Mouse (Mus musculus): ENCODE results near the gene Apba2. TPM values are rescaled to one million over a fixed set of nuclear protein-coding genes. Genes with fewer than 3 reads are reported as not detected.

Apba2 gene
- polyA plus RNA-seq, 1 experiment from 2014 or later: 0.57 TPM

DNA sequence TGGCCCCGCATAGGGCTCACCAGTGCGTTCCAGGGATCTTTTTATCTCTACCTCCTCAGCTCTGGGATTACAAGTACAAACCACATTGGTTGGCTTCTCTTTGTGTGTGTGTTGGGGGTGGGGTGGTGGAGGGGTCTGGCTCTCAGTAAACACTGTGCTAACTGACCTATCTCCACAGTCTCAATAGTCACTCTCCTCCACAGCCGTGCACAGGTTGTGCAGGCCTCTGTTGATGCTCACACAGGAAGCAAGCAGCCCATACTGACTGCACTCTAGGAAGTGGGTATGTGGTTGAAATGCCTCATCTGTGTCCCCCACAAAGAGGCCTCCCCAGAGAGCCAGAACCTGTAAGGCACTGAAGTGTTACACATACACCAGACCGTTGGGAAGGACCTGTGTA lies 131.7 kb downstream of the Apba2 start:
- Histone ChIP-seq H3K9ac (no peak overlapping the region), H3K27ac (ENCODE audit: poor library complexity, severe bottlenecking) (no peak overlapping the region), H3K9me3 (replicated peaks) (no peaks in the 10 kb centered on the region), H3K4me3 (no peak overlapping the region), H3K27me3 (replicated peaks) (no peaks in the 10 kb centered on the region), H3K4me1 (replicated peaks) (peaks cover 15% of the 10 kb centered on the region), H3K4me2 (no peak overlapping the region), H3K36me3 (no peaks in the 10 kb centered on the region)
- 22% methylated on average over 4 of the region's 4 CpGs for WGBS
- no peak for ATAC-seq (ENCODE audit: insufficient number of reproducible peaks, low FRiP score)

DNA sequence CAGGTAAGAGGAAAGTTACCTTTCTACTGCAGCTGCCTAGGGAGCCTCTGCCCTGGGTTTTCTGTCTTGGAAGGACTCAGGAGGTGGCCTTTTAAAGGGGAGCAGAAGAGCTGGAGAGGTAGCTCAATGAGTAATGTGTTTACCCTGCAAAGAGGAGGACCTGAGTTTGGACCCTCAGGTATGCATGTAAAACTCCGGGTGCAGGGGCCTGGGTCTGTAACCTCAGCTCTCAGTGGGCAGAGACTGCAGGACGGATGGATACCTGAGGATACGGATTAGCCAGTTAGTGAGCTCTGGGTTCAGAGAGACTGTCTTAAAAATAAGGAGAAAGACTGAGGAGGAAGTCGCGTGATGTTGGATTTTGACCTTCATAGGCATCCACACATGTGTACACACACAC lies 132.4 kb downstream of the Apba2 start:
- Histone ChIP-seq H3K4me1 (replicated peaks) (peaks cover 15% of the 10 kb centered on the region), H3K4me3 (no peak overlapping the region), H3K36me3 (no peaks in the 10 kb centered on the region), H3K27me3 (replicated peaks) (no peaks in the 10 kb centered on the region), H3K4me2 (no peak overlapping the region), H3K27ac (ENCODE audit: poor library complexity, severe bottlenecking) (no peak overlapping the region), H3K9ac (no peak overlapping the region), H3K9me3 (replicated peaks) (no peaks in the 10 kb centered on the region)
- 76% methylated on average over 5 of the region's 5 CpGs for whole genome bisulfite sequencing
- no peak for ATAC-seq (ENCODE audit: insufficient number of reproducible peaks, low FRiP score)

DNA sequence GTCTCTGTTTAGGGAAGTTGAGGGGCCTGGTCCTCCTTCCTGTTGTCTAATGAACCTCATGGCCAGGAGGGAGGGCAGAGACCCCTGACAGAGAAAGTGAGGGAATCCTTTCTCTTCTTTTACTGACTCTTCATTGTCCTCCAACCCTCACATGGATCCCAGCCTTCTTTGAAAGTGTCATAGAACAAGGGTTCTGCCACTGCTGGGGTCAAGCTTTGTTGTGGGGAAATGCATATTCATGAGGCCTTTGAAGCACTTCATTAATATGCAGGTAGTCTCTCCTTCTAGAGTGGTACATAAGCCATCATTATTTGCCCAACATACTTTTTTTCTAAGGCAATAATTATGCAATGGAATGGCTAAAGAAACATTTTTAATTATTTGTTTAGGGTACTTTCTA lies 133.0 kb downstream of the Apba2 start:
- Histone ChIP-seq H3K4me1 (replicated peaks) (peaks cover 15% of the 10 kb centered on the region), H3K4me3 (no peak overlapping the region)
- ATAC-seq (ENCODE audit: insufficient number of reproducible peaks, low FRiP score): no peak

DNA sequence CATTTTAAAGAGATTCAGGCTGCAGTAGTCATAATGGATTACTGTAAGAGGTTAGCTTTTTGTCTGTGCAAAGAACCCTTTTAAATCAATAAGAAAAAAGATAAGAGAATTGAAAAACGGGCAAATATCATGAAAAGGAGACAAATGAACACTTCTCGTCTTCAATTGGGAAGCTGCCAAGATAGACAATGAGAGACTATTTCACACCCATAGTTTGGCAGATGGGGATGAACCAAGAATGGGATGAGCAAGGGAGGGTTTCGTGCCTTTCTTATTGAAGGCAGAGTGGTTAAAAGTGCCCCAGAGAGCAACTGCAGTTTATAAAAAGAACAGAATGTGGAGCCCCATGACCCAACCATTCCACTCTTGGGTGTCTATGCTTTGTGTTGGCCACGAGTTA lies 137.4 kb downstream of the Apba2 start:
- no peaks in the 10 kb centered on the region for H3K4me1 ChIP-seq (replicated peaks)
- no peak overlapping the region for H3K4me2 ChIP-seq
- no peaks in the 10 kb centered on the region for H3K9me3 ChIP-seq (replicated peaks)
- H3K27ac ChIP-seq (ENCODE audit: poor library complexity, severe bottlenecking): no peak overlapping the region
- WGBS: 71% methylated on average over 4 of the region's 4 CpGs
- H3K9ac ChIP-seq: no peak overlapping the region
- ATAC-seq (ENCODE audit: insufficient number of reproducible peaks, low FRiP score): no peak
- H3K27me3 ChIP-seq (replicated peaks): no peaks in the 10 kb centered on the region
- H3K4me3 ChIP-seq: no peak overlapping the region
- no peaks in the 10 kb centered on the region for H3K36me3 ChIP-seq

More for the DNA sequence above, 133.0 kb downstream of the Apba2 start:
- Histone ChIP-seq H3K9ac (no peak overlapping the region), H3K27ac (ENCODE audit: poor library complexity, severe bottlenecking) (no peak overlapping the region), H3K9me3 (replicated peaks) (no peaks in the 10 kb centered on the region), H3K27me3 (replicated peaks) (no peaks in the 10 kb centered on the region), H3K36me3 (no peaks in the 10 kb centered on the region), H3K4me2 (no peak overlapping the region)

DNA sequence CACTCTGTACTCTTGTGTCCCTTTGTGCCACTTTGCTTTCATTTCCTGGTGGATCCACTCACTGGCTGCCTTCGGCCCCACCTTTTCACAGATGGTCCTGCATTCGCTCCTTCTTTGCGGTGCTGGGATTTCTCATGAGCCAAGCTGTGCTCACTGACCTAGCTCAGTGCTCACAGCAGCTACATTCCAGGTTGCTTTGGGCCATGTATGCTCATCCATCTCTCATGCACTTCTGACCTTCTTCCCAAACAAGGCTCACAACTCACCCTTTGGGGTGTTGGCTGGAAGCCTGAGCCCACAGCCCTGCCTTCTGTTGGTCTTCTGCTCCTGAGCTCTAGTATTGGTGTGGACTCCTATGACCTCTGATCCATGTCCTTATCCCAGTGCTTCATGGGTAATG lies 139.1 kb downstream of the Apba2 start:
- H3K4me2 ChIP-seq: no peak overlapping the region
- no peaks in the 10 kb centered on the region for H3K4me1 ChIP-seq (replicated peaks)
- no peaks in the 10 kb centered on the region for H3K27me3 ChIP-seq (replicated peaks)
- ATAC-seq (ENCODE audit: insufficient number of reproducible peaks, low FRiP score): no peak
- no peak overlapping the region for H3K27ac ChIP-seq (ENCODE audit: poor library complexity, severe bottlenecking)
- no peak overlapping the region for H3K9ac ChIP-seq
- 78% methylated on average over 3 of the region's 3 CpGs for WGBS
- no peaks in the 10 kb centered on the region for H3K9me3 ChIP-seq (replicated peaks)
- H3K36me3 ChIP-seq: no peaks in the 10 kb centered on the region
- no peak overlapping the region for H3K4me3 ChIP-seq

DNA sequence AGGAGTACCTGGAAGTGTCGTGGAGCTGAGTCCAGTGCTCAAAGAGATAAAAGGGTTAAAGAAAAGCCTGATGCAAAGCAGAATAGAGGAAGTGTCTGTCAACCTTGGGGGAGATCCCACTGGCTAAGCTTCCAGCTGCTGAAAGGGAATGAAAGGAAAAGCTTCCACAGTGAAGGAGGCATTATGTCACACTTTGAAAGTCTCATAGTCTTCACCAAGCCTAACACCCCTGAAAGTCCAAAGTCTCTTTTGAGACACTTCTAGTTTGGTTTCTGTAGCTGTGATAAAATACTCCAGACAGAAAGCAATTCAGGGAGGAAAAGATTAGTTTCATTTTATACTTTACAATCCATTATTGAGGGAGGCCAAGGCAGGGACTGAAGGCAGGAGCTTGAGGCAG lies 141.4 kb downstream of the Apba2 start:
- Histone ChIP-seq H3K4me2 (no peak overlapping the region), H3K4me3 (no peak overlapping the region), H3K9ac (no peak overlapping the region), H3K36me3 (no peaks in the 10 kb centered on the region), H3K27ac (ENCODE audit: poor library complexity, severe bottlenecking) (no peak overlapping the region), H3K9me3 (replicated peaks) (no peaks in the 10 kb centered on the region), H3K4me1 (replicated peaks) (no peaks in the 10 kb centered on the region), H3K27me3 (replicated peaks) (no peaks in the 10 kb centered on the region)
- 38% methylated on average over 1 of the region's 1 CpGs for WGBS
- no peak for ATAC-seq (ENCODE audit: insufficient number of reproducible peaks, low FRiP score)

DNA sequence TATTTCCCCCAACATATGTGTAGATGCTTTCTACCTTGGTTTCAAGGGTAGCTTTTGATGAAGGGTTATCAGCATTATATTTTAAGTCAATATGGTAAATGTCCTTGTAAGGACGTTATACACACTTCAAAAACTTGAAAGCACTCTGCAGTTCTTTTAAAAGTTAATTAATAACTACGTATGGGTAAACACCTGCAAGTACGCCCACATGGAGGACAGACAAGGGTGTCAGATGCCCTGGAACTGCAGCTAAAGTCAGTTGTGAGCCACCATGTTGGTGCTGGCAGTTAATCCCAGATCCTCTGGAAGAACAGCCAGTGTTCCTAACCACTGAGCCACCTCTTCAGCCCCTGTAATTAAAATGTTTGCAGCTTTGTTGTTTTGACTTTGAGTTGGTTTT lies 144.0 kb downstream of the Apba2 start:
- 78% methylated on average over 3 of the region's 3 CpGs for WGBS
- Histone ChIP-seq H3K4me3 (no peak overlapping the region), H3K27ac (ENCODE audit: poor library complexity, severe bottlenecking) (no peak overlapping the region), H3K9me3 (replicated peaks) (no peaks in the 10 kb centered on the region), H3K9ac (no peak overlapping the region), H3K4me2 (no peak overlapping the region), H3K36me3 (no peaks in the 10 kb centered on the region), H3K4me1 (replicated peaks) (no peaks in the 10 kb centered on the region), H3K27me3 (replicated peaks) (no peaks in the 10 kb centered on the region)
- no peak for ATAC-seq (ENCODE audit: insufficient number of reproducible peaks, low FRiP score)

DNA sequence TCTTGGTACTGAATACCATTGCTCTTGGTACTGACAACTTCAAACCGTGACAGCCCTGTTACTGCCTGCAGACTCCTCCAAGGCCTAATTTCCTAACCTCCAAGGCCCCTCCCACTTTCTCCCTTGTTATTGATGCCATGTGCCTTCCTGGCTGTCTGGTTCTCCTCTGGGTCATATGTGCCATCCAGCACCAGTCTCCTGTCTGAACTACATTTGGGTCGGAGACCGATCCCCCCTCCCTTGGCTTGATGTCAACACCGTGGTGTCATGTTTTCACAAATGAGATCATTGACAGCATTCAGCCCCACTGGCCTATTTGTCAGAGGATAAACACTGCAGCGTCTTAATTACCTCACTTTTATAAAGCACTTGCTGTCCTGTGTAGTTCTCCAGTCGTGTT lies 144.5 kb downstream of the Apba2 start:
- Histone ChIP-seq H3K4me3 (no peak overlapping the region), H3K27me3 (replicated peaks) (no peaks in the 10 kb centered on the region), H3K4me1 (replicated peaks) (no peaks in the 10 kb centered on the region), H3K4me2 (no peak overlapping the region), H3K9me3 (replicated peaks) (no peaks in the 10 kb centered on the region), H3K9ac (no peak overlapping the region), H3K27ac (ENCODE audit: poor library complexity, severe bottlenecking) (no peak overlapping the region), H3K36me3 (no peaks in the 10 kb centered on the region)
- 68% methylated on average over 6 of the region's 6 CpGs for WGBS
- ATAC-seq (ENCODE audit: insufficient number of reproducible peaks, low FRiP score): no peak

DNA sequence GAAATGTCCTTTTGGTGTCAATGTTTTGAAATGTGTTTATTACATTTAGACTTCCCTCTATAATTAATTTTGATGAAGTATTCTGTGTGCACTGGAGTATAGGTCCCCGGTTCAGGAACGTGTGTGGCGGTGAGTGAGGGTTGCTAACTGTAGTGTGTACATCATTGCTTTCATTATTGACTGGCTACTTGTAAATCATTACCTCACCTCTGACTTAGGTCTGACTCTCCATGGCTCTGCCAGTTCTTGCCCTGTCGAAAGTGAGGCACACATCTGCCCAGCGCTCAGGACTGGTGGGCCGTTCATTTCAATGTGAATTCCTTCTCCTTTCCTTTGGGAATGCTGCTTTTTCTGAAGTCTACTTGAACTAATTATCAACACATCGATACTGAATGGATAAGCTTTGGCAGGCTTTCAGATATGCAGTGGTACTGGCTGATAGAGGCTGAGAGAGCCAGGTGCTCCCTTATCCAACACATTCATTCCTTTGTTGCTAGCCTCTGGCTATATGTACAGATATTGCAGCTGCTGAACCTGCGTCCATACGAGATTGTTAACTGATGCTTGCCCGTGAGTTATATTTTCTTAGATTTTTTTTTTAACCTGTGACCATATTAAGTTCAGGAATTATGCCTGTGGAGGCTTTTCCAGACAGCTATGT lies 147.6 kb downstream of the Apba2 start:
- H3K4me1 ChIP-seq (replicated peaks): no peaks in the 10 kb centered on the region
- H3K36me3 ChIP-seq: no peaks in the 10 kb centered on the region
- WGBS: 75% methylated on average over 10 of the region's 10 CpGs
- H3K9me3 ChIP-seq (replicated peaks): no peaks in the 10 kb centered on the region
- no peak overlapping the region for H3K4me2 ChIP-seq
- H3K27ac ChIP-seq (ENCODE audit: poor library complexity, severe bottlenecking): no peak overlapping the region
- no peak overlapping the region for H3K4me3 ChIP-seq
- ATAC-seq (ENCODE audit: insufficient number of reproducible peaks, low FRiP score): no peak
- H3K9ac ChIP-seq: no peak overlapping the region
- H3K27me3 ChIP-seq (replicated peaks): no peaks in the 10 kb centered on the region

DNA sequence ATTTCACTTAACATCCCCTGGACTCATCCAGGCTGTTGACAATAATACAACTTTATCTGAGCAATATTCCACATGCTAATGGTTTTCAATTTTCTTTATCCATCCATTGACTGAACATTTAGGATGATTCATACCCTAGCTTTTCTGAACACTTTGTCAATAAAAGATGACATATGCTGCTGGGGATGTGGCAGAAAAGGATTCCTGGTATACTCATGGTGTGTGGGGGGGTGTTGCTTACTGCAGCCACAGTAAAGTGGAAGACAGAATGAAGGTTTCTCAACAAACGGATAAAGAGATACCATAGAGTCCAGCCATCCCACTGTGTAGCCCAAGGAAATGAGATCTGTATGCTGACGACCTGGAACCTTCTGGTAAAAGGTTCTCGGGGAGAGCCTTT lies 150.5 kb downstream of the Apba2 start:
- no peak overlapping the region for H3K4me3 ChIP-seq
- H3K27me3 ChIP-seq (replicated peaks): no peaks in the 10 kb centered on the region
- H3K9me3 ChIP-seq (replicated peaks): no peaks in the 10 kb centered on the region
- H3K27ac ChIP-seq (ENCODE audit: poor library complexity, severe bottlenecking): no peak overlapping the region
- H3K36me3 ChIP-seq: no peaks in the 10 kb centered on the region
- 70% methylated on average over 3 of the region's 3 CpGs for WGBS
- H3K4me1 ChIP-seq (replicated peaks): no peaks in the 10 kb centered on the region
- no peak for ATAC-seq (ENCODE audit: insufficient number of reproducible peaks, low FRiP score)
- no peak overlapping the region for H3K9ac ChIP-seq
- no peak overlapping the region for H3K4me2 ChIP-seq

DNA sequence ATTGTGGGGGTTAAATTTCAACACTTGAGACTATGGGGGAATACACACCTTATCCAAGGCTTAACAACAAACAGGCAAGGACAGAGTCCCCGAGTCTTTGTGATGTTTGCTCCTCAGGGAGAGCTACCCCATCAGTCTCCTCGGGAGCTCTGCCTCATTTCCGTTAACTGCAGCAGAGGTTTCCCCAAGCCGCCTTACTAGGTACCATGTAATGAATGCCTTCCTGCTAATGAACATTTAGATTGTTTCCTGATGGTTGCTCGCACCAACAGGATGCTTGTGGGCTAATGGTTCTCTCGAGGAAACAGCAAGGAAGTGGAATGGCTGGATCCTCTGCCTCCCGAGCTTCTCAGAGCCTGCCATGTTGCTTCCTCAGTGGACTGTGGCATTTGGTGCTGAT lies 155.3 kb downstream of the Apba2 start:
- Histone ChIP-seq H3K36me3 (no peaks in the 10 kb centered on the region), H3K27me3 (replicated peaks) (no peaks in the 10 kb centered on the region), H3K4me1 (replicated peaks) (no peaks in the 10 kb centered on the region), H3K4me3 (no peak overlapping the region), H3K27ac (ENCODE audit: poor library complexity, severe bottlenecking) (no peak overlapping the region), H3K4me2 (no peak overlapping the region), H3K9me3 (replicated peaks) (no peaks in the 10 kb centered on the region), H3K9ac (no peak overlapping the region)
- 71% methylated on average over 7 of the region's 7 CpGs for WGBS
- no peak for ATAC-seq (ENCODE audit: insufficient number of reproducible peaks, low FRiP score)

DNA sequence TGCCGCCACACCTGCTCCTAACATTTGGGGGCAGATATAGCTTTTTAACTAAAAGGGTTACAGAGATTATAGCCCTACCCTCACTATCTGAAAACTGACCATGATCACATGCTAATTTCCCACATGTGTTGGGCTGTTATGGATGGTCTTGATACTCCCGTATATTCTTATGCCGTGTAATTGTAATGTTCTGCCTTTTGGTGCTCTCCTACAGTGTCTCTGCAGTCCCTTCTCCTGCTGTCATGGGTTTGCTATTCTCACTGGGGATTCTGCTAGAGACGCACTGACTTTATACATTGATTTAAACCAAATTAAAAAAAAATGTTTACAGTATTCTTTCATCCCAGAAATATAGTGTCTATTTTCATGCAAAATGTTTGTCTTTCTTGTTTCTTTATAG lies 157.4 kb downstream of the Apba2 start:
- Histone ChIP-seq H3K4me3 (no peak overlapping the region), H3K27me3 (replicated peaks) (no peaks in the 10 kb centered on the region), H3K9me3 (replicated peaks) (no peaks in the 10 kb centered on the region), H3K36me3 (no peaks in the 10 kb centered on the region), H3K27ac (ENCODE audit: poor library complexity, severe bottlenecking) (no peak overlapping the region), H3K9ac (no peak overlapping the region), H3K4me2 (no peak overlapping the region), H3K4me1 (replicated peaks) (no peaks in the 10 kb centered on the region)
- no peak for ATAC-seq (ENCODE audit: insufficient number of reproducible peaks, low FRiP score)
- 75% methylated on average over 4 of the region's 4 CpGs for WGBS

Data from heart, embryonic 12.5 days (tissue).